Mouse (Mus musculus) left cerebral cortex, adult 11 months (tissue): Measurements from ENCODE around the gene Tgif2lx2.
"Not testable (repeated sequence)": the region's sequence is repeated elsewhere in the genome, so short reads cannot be mapped to it uniquely, and the experiment has no call there.

Experiments used
- DNase-seq: peaks from one replicate; pipeline ENCODE4 v3.0.0; 2022; ENCODE audit warnings: low spot score

Tgif2lx2 gene

DNA sequence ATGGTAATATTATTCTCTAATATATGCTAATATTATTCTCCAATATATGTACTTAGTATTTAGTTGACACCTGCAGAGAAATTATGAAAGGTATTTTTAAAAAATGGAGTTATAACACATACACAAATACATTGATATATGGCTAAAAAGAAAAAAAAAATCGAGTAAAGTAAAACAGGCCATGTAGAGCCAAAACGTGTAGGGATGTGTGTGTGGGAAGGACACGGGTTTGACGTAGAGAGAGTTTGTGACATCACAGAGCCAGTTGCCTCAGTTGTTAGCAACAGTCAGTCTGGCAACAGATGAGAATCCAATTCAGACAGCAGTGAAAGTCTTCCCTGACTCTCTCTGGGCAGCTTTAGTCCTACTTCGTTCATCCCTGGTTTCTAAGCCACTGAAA is at the start of gene Tgif2lx2:
Gene Tgif2lx2 (plus strand): TSS at position 301 of the 400 bp plus-strand sequence.
- DNase-seq, result not testable (repeated sequence)
